Mouse (Mus musculus) MEL (cell line): ENCODE results near the gene Pparg. TPM values are rescaled to one million over a fixed set of nuclear protein-coding genes. Genes with fewer than 3 reads are reported as not detected.

Experiments
- DNase-seq: peaks from one replicate; pipeline ENCODE4 v3.0.0; 2011; ENCODE audit warnings: low read depth, low spot score
- H3K27ac ChIP-seq: 2 replicates; pipeline ENCODE4 v1.5.1; 2012; ENCODE audit warnings: low read depth, mild to moderate bottlenecking, control low read depth, low read length, moderate library complexity; ENCODE audit not compliant: control insufficient read depth
- H3K27me3 ChIP-seq, 2 experiments: fragments of 150-350 bp in 1 of 2; sonication (generic) in 1 of 2; 2 replicates each; pipeline ENCODE4 v1.6.1; 2012; ENCODE audit warnings: low read length in 2 of 2, mild to moderate bottlenecking in 2 of 2, improper control_type of control experiment in 1 of 2, moderate library complexity in 1 of 2; ENCODE audit not compliant: insufficient read depth in 2 of 2, control insufficient read depth in 1 of 2
- H3K36me3 ChIP-seq, 2 experiments: 2 replicates each; pipeline ENCODE4 v1.6.1; 2012 to 2014; ENCODE audit warnings: low read length in 2 of 2, improper control_type of control experiment in 1 of 2, inconsistent platforms in 1 of 2, mild to moderate bottlenecking in 1 of 2; ENCODE audit not compliant: insufficient read depth in 2 of 2, control insufficient read depth in 1 of 2
- H3K4me1 ChIP-seq, 2 experiments: fragments of 150-350 bp in 1 of 2; sonication (generic) in 1 of 2; 2 replicates each; pipeline ENCODE4 v1.6.1; 2012; ENCODE audit warnings: low read length in 2 of 2, improper control_type of control experiment in 1 of 2, mild to moderate bottlenecking in 1 of 2; ENCODE audit not compliant: insufficient read depth in 2 of 2, control insufficient read depth in 1 of 2
- H3K4me3 ChIP-seq, 2 experiments: fragments of 150-350 bp in 1 of 2; sonication (generic) in 1 of 2; 2 replicates each; pipeline ENCODE4 v1.5.1; 2012; ENCODE audit warnings: low read depth in 2 of 2, low read length in 2 of 2, mild to moderate bottlenecking in 2 of 2, moderate library complexity in 2 of 2, control low read depth in 1 of 2, improper control_type of control experiment in 1 of 2; ENCODE audit not compliant: control insufficient read depth in 1 of 2, insufficient read depth in 1 of 2
- H3K79me2 ChIP-seq: 2 replicates; pipeline ENCODE4 v1.6.1; 2012; ENCODE audit warnings: mild to moderate bottlenecking, low read length, moderate library complexity; ENCODE audit not compliant: control insufficient read depth, poor library complexity, insufficient read depth
- H3K9ac ChIP-seq: 2 replicates; pipeline ENCODE4 v1.6.1; 2012; ENCODE audit warnings: low read depth, mild to moderate bottlenecking, control low read depth, low read length, moderate library complexity; ENCODE audit not compliant: control insufficient read depth, poor library complexity, severe bottlenecking
- H3K9me3 ChIP-seq: fragments of 150-350 bp; sonication (generic); replicated peaks from 2 replicates; pipeline ENCODE4 v1.6.1; 2012; ENCODE audit warnings: mild to moderate bottlenecking, low read length, improper control_type of control experiment, moderate library complexity; ENCODE audit not compliant: insufficient read depth
- BHLHE40 ChIP-seq: IDR thresholded peaks from 2 replicates; pipeline ENCODE4 v1.6.1; 2012; ENCODE audit warnings: low read depth, mild to moderate bottlenecking, inconsistent platforms, low read length, improper control_type of control experiment, borderline replicate concordance
- CHD1 ChIP-seq: IDR thresholded peaks from 2 replicates; pipeline ENCODE4 v1.6.1; 2012; ENCODE audit warnings: low read depth, mild to moderate bottlenecking, inconsistent platforms, low read length, improper control_type of control experiment
- E2F4 ChIP-seq: IDR thresholded peaks from 2 replicates; pipeline ENCODE4 v1.6.1; 2011; ENCODE audit warnings: low read depth, low read length, improper control_type of control experiment, borderline replicate concordance
- ELF1 ChIP-seq: IDR thresholded peaks from 2 replicates; pipeline ENCODE4 v1.6.1; 2014; ENCODE audit warnings: low read depth, mild to moderate bottlenecking, inconsistent platforms, low read length, improper control_type of control experiment, moderate library complexity
- EP300 ChIP-seq, 2 experiments: IDR thresholded peaks; 2 replicates each; pipeline ENCODE4 v1.6.1; 2011; ENCODE audit warnings: improper control_type of control experiment in 2 of 2, low read length in 2 of 2, low read depth in 1 of 2, mild to moderate bottlenecking in 1 of 2
- ETS1 ChIP-seq: IDR thresholded peaks from 2 replicates; pipeline ENCODE4 v1.6.1; 2012; ENCODE audit warnings: low read depth, mild to moderate bottlenecking, inconsistent platforms, low read length, improper control_type of control experiment, moderate library complexity
- GABPA ChIP-seq: IDR thresholded peaks from 2 replicates; pipeline ENCODE4 v1.6.1; 2012; ENCODE audit warnings: low read depth, mild to moderate bottlenecking, inconsistent platforms, low read length, improper control_type of control experiment, moderate library complexity
- KAT2A ChIP-seq: conservative IDR thresholded peaks from 2 replicates; pipeline ENCODE4 v1.6.1; 2012; ENCODE audit warnings: low read depth, low read length, improper control_type of control experiment, inconsistent platforms
- MAX ChIP-seq: IDR thresholded peaks from 2 replicates; pipeline ENCODE4 v1.6.1; 2011; ENCODE audit warnings: low read length, improper control_type of control experiment
- MEF2A ChIP-seq: IDR thresholded peaks from 2 replicates; pipeline ENCODE4 v1.6.1; 2014; ENCODE audit warnings: low read depth, mild to moderate bottlenecking, inconsistent platforms, low read length, improper control_type of control experiment; ENCODE audit not compliant: poor library complexity, insufficient replicate concordance, severe bottlenecking; ENCODE audit errors: extremely low read depth
- MXI1 ChIP-seq: IDR thresholded peaks from 2 replicates; pipeline ENCODE4 v1.6.1; 2011; ENCODE audit warnings: mild to moderate bottlenecking, low read depth, low read length, improper control_type of control experiment
- MYB ChIP-seq: IDR thresholded peaks from 2 replicates; pipeline ENCODE4 v1.6.1; 2011; ENCODE audit warnings: mild to moderate bottlenecking, low read depth, low read length, improper control_type of control experiment
- MYC ChIP-seq: IDR thresholded peaks from 2 replicates; pipeline ENCODE4 v1.6.1; 2011; ENCODE audit warnings: low read depth, mild to moderate bottlenecking, low read length, improper control_type of control experiment, moderate library complexity
- NELFE ChIP-seq: IDR thresholded peaks from 2 replicates; pipeline ENCODE4 v1.6.1; 2011; ENCODE audit warnings: low read depth, low read length, improper control_type of control experiment
- POLR2AphosphoS2 ChIP-seq: IDR thresholded peaks from 2 replicates; pipeline ENCODE4 v1.6.1; 2011; ENCODE audit warnings: low read length, improper control_type of control experiment
- SIN3A ChIP-seq: IDR thresholded peaks from 2 replicates; pipeline ENCODE4 v1.6.1; 2012; ENCODE audit warnings: low read length, improper control_type of control experiment, inconsistent platforms
- SMC3 ChIP-seq: IDR thresholded peaks from 2 replicates; pipeline ENCODE4 v1.6.1; 2011; ENCODE audit warnings: low read depth, low read length, improper control_type of control experiment
- TBP ChIP-seq: IDR thresholded peaks from 2 replicates; pipeline ENCODE4 v1.8.0; 2011; ENCODE audit warnings: low read depth, low read length, improper control_type of control experiment
- TCF12 ChIP-seq: IDR thresholded peaks from 2 replicates; pipeline ENCODE4 v1.6.1; 2014; ENCODE audit warnings: low read depth, mild to moderate bottlenecking, inconsistent platforms, low read length, improper control_type of control experiment, moderate library complexity
- ZNF384 ChIP-seq: IDR thresholded peaks from 2 replicates; pipeline ENCODE4 v1.6.1; 2012; ENCODE audit warnings: low read depth, mild to moderate bottlenecking, inconsistent platforms, low read length, improper control_type of control experiment
- polyA plus RNA-seq, 2 experiments: library from polyadenylated mRNA; stranded (reverse) in 1 of 2; unstranded in 1 of 2; fragments of >175 nt in 1 of 2; fragments of >200 nt in 1 of 2; gene quantifications; 2 replicates each; pipeline versions ENCODE4 v1.2.1 to v1.2.4; 2012; ENCODE audit warnings: low replicate concordance in 2 of 2, low read depth in 1 of 2; ENCODE audit not compliant: insufficient read length in 2 of 2, insufficient read depth in 1 of 2, missing spikeins in 1 of 2
- total RNA-seq: library from RNA; depleted of rRNA; stranded (reverse); fragments of 300-350 nt; gene quantifications from 2 replicates; pipeline ENCODE4 v1.2.3, GENCODE M21; 2012

Pparg gene
- total and polyA plus RNA-seq, 3 experiments = 0.08 to 0.15 TPM; not detected in 1

DNA sequence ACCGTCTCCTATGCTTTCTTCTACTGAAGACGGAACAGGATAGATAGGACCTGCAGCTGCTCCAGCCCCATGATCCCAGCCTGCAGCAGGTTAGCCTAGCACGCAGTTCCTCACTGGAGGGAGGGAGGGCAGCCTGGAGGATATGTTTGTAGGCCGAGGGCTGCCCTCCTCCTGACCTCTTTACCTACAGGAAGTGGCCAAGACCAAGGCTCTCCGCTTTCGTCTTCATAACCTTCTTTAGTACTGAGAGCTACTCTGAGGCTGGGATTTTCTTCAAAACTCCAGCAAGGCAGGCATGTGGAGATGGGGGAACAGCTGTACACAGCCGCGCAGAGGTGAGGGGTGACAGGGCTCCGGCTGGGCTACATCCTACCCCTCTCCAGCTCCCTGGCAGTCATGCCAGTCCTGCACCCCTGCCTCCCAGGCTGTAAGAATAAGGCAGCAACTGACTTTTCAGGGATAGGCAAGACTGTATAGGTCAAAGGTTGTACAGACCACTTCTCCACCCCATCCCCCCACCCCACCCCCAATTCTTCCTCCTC lies 163.8 kb downstream of the Pparg start:
- no peaks in the 10 kb centered on the region for H3K36me3 ChIP-seq
- no peak overlapping the region for H3K27ac ChIP-seq
- TF ChIP-seq KAT2A (no peak), MXI1 (no peak), GABPA (no peak), SIN3A (no peak), MEF2A (no peak), ZNF384 (no peak), NELFE (no peak)
- TF ChIP-seq, all 39 proteins: peak for 0
- DNase-seq = no peak
- H3K4me3 ChIP-seq = no peak overlapping the region
- no peaks in the 10 kb centered on the region for H3K9me3 ChIP-seq
- H3K4me1 ChIP-seq = no peaks in the 10 kb centered on the region
- H3K27me3 ChIP-seq = peaks cover under 1 to 2% of the 10 kb centered on the region in 2 experiments; a peak in 3 of 4 replicates
- no peak overlapping the region for H3K9ac ChIP-seq
- H3K79me2 ChIP-seq = no peaks in the 10 kb centered on the region

DNA sequence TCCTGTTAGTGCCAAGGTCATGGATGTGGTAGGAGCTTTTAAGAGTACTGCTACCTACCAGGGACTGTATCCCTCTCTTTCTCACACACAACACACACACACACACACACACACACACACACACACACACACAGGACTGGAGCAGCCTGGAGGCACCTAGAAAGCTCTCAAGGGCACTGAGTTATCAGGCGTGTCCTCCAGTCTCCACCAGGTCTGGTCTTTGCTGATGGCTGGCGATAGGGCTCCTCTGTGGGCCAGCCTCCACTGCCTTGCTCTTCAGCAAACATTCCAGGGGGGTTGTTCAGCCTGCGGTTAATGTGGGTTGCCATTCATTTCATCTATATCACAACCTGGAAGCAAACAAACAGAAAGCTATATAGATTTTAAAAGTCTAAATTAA lies 166.7 kb downstream of the Pparg start:
- Histone ChIP-seq H3K27me3 (peaks cover 0 to 2% of the 10 kb centered on the region in 2 experiments; a peak in 2 of 4 replicates), H3K4me1 (no peaks in the 10 kb centered on the region), H3K79me2 (no peaks in the 10 kb centered on the region), H3K27ac (no peak overlapping the region), H3K36me3 (no peaks in the 10 kb centered on the region), H3K9me3 (no peaks in the 10 kb centered on the region), H3K4me3 (no peak overlapping the region), H3K9ac (no peak overlapping the region)
- DNase-seq = no peak
- no peak for TF ChIP-seq E2F4
- TF ChIP-seq ELF1 = no peak
- TF ChIP-seq POLR2AphosphoS2 = no peak
- TF ChIP-seq EP300 (IDR thresholded peaks at IDR 0.05; ENCODE audit: low read depth in 1 of 2, low read length in 2 of 2) = no peak
- no peak for TF ChIP-seq SMC3
- TF ChIP-seq BHLHE40 = no peak
- no peak for TF ChIP-seq CHD1
- no peak for TF ChIP-seq MYC
- TF ChIP-seq ETS1 = no peak
- TF ChIP-seq MYB = no peak
- no peak for TF ChIP-seq TCF12
- TF ChIP-seq MAX = no peak
- TF ChIP-seq TBP = no peak
